Mouse (Mus musculus) lung, adult 2 months (tissue): ENCODE measurements around the gene Slc38a1.

ENCODE experiments used
- CTCF ChIP-seq: fragments of 200-500 bp; IDR thresholded peaks from 2 replicates; pipeline ENCODE4 v1.5.1; 2011; ENCODE audit warnings: mild to moderate bottlenecking, low read length, control low read depth; ENCODE audit not compliant: insufficient read depth
- POLR2A ChIP-seq: fragments of 200-500 bp; IDR thresholded peaks from 2 replicates; pipeline ENCODE4 v1.6.1; 2011; ENCODE audit warnings: low read depth, mild to moderate bottlenecking, control low read depth, low read length, borderline replicate concordance; ENCODE audit errors: extremely low read depth

GRCm38 (mm10) chr15:96607422-96607821 is 35.3 kb downstream of the Slc38a1 start:
- TF ChIP-seq POLR2A (no peak), CTCF (no peak)
